Comparison of ENCODE assay signal across 9 mouse cellular contexts in the genomic region with DNA sequence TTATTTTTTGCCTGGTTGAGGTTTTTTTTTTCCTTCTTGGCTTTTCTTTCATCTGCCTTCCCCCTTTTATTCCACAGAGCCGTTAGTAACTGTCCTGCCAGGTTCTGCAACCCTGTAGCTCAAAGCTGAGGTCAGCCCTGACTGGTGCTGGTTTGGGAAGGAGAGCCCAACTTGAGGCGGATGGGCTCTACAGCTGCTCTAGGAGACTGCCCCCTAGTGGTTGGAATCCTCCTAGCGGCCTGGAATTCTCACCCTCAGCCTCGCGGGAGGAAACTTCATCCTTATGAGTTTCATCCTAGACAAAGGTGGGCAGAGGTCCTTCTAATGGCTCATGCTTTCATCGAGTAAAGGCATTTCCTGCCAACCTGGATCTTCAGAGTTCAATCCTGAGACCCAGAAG. TPM values are rescaled to one million over a fixed set of nuclear protein-coding genes. Genes with fewer than 3 reads are reported as not detected.
DNase-seq lines count a peak whose midpoint lies in the region; ATAC-seq and TF ChIP-seq lines count a peak whose summit lies in the region.
"Had no signal": no experiment of that assay in that cellular context is flagged by ENCODE, and none has a peak within 500 bp of the region (broad histone marks: within the 10 kb centered on the region; RNA-seq: fewer than 3 reads in every experiment).

No protein-coding gene starts in this region.

- no peak for ATAC-seq in lung, postnatal 0 days

- no peak overlapping the region for H3K4me3 ChIP-seq in lung, postnatal 0 days (ENCODE audit: low read depth, low read length)
- H3K4me3 ChIP-seq: myocyte had no signal

- H3K4me2 ChIP-seq in lung, postnatal 0 days (replicated peaks; ENCODE audit: low read depth, low read length) = no peak overlapping the region

- WGBS in lung, postnatal 0 days = 36% methylated on average over 6 of the region's 6 CpGs

- H3K9me3 ChIP-seq in lung, postnatal 0 days (ENCODE audit: low read length) = no peaks in the 10 kb centered on the region

- H3K36me3 ChIP-seq in lung, postnatal 0 days (ENCODE audit: insufficient read depth, low read length) = no peaks in the 10 kb centered on the region

- peak; percentile 60 for TF ChIP-seq CTCF in brain, embryonic 14.5 days (IDR thresholded peaks at IDR 0.05; ENCODE audit: borderline replicate concordance, extremely low read depth, insufficient read depth, insufficient read length)
- peak; percentile 85 for TF ChIP-seq CTCF in lung, postnatal 0 days (IDR thresholded peaks at IDR 0.05)

- H3K27me3 ChIP-seq in lung, postnatal 0 days (replicated peaks; ENCODE audit: insufficient read depth, low read length) = no peaks in the 10 kb centered on the region

- H3K4me1 ChIP-seq in lung, postnatal 0 days (ENCODE audit: insufficient read depth, low read depth, low read length) = no peaks in the 10 kb centered on the region

- TF ChIP-seq EP300 in lung, postnatal 0 days (IDR thresholded peaks at IDR 0.05) = no peak

- H3K9ac ChIP-seq in lung, postnatal 0 days (replicated peaks; ENCODE audit: low read depth) = no peak overlapping the region

- DNase-seq in 3T3-L1 (ENCODE audit: low read depth, low spot score) = peak; percentile 47
- peak; percentile 62 to 74 for DNase-seq in CD8-positive naive resting alpha-beta T cell, adult 2 months (ENCODE audit: low read depth in 2 of 2, low spot score in 2 of 2)
- peak; percentile 30 for DNase-seq in brain, embryonic 14.5 days (ENCODE audit: low read depth)
- DNase-seq in frontal cortex, postnatal 25 days (ENCODE audit: low spot score in 2 of 2) = peak; percentile 23 to 28
- peak; percentile 68 to 87 for DNase-seq in kidney, postnatal 25 days
- DNase-seq in lung, postnatal 0 days (ENCODE audit: low spot score) = peak; percentile 69
- peak; percentile 50 for DNase-seq in right cerebral cortex, postnatal 4 days
- peak; percentile 62 to 63 for DNase-seq in urinary bladder, postnatal 36 days (ENCODE audit: low spot score in 2 of 2)

- no peak overlapping the region for H3K27ac ChIP-seq in lung, postnatal 0 days (ENCODE audit: low read length)

- no peak for TF ChIP-seq POLR2A in brain, embryonic 14.5 days (IDR thresholded peaks at IDR 0.05; ENCODE audit: borderline replicate concordance, extremely low read depth, insufficient read depth, insufficient read length, poor library complexity, severe bottlenecking)

RNA-seq across cellular contexts. Expression of gene Tmsb10, which starts 51.5 kb away (rescaled TPM):
- 2,021 and 2,994 TPM in 2 replicates for polyA plus RNA-seq in brain, embryonic 14.5 days (2012; rRNA removed)
- 2,084 and 2,244 TPM in 2 replicates for polyA plus RNA-seq in lung, postnatal 0 days (2015; fragmentation: Nextera tagmentation; extraction: Ambion mirVana)

Comparison
In these comparisons a context has a peak if more than half of its experiments do, and no peak if none do; other contexts are left out.
1. DNase-seq: peak in every context shown above with its lines; median percentile 78 in kidney, postnatal 25 days; 69 in lung, postnatal 0 days; 68 in CD8-positive naive resting alpha-beta T cell, adult 2 months; 62 in urinary bladder, postnatal 36 days; 50 in right cerebral cortex, postnatal 4 days; 47 in 3T3-L1; 30 in brain, embryonic 14.5 days; 26 in frontal cortex, postnatal 25 days.